Mouse (Mus musculus) bone marrow, adult 2 months (tissue): ENCODE results near the gene Dennd1a.

ENCODE experiments used
- CTCF ChIP-seq: fragments of 200-500 bp; IDR thresholded peaks from 2 replicates; pipeline ENCODE4 v1.5.1; 2011; ENCODE audit warnings: low read length, control low read depth; ENCODE audit not compliant: control insufficient read depth, insufficient read depth
- POLR2A ChIP-seq: fragments of 200-500 bp; IDR thresholded peaks from 2 replicates; pipeline ENCODE4 v1.6.1; 2011; ENCODE audit warnings: low read depth, mild to moderate bottlenecking, control low read depth, low read length, borderline replicate concordance; ENCODE audit not compliant: control insufficient read depth

DNA sequence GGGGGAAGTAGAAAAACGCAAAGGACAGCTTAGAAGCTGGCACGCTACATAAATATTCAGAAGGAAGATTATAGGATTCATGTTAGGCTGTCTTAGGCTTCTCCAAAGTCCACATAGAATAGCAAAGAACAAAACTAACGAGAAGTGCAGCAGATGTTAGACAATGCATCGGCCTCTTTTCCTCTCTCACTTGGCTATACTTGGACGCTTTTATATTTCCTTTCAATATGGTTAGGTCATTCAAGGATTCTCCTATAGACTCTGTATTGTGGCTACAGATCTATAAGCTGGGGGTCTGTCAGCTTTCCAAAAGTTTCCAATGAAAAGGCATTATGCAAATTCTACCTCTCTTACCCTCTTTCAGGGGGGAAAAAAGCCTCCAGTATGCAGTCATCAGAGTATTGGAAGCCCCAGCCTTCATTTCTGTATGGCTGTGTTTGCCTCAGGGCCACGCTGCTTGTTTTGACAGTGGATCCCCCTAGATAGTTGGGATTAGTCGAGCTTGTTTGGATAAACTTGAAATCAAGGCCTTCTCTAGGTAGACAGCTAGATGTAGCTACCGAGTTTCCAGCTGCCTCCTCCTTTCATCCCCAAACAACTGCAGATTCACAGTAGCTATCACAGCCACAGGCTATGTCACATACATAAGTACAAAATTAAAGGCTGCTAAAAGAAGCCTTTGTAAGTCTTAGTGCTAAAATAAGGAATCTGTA is 143.0 kb downstream of the Dennd1a start:
- no peak for TF ChIP-seq POLR2A
- TF ChIP-seq CTCF: no peak
